In the genomic region with DNA sequence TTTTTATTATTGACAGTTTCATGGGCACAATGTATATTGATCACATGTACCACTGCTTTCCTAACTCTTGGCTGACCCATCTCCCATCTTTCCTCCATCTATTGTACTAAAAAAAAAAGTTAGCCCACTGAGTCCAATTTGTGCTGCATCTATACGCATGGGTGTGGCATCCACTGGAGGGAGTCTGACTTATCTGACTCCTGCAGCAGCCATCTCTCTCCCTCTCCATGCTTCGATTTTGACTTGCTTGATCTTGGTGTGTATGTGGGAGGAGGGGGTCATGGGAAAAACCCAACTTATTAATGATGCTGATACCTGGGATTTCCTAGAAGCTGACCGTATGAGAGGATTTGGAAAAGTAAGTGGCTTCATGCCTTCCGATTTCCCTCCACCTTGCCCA, we compare ENCODE assay signal across 15 mouse cellular contexts. TPM values are rescaled to one million over a fixed set of nuclear protein-coding genes. Genes with fewer than 3 reads are reported as not detected.
"Had no signal": no experiment of that assay in that cellular context is flagged by ENCODE, and none has a peak within 500 bp of the region (broad histone marks: within the 10 kb centered on the region; RNA-seq: fewer than 3 reads in every experiment).

No protein-coding gene starts in this region.

- H3K4me1 ChIP-seq: intestine, embryonic 15.5 days; limb, embryonic 15.5 days; midbrain, embryonic 10.5 days; neural tube, embryonic 12.5 days had no signal

- H3K9me3 ChIP-seq: intestine, embryonic 15.5 days; limb, embryonic 15.5 days; midbrain, embryonic 10.5 days; neural tube, embryonic 12.5 days had no signal

- H3K27me3 ChIP-seq: intestine, embryonic 15.5 days; limb, embryonic 15.5 days; neural tube, embryonic 12.5 days had no signal

- H3K27ac ChIP-seq: intestine, embryonic 15.5 days; left cerebral cortex, adult 2 months; limb, embryonic 15.5 days; midbrain, embryonic 10.5 days; neural tube, embryonic 12.5 days had no signal

- H3K4me3 ChIP-seq: intestine, embryonic 15.5 days; left cerebral cortex, adult 2 months; limb, embryonic 15.5 days; midbrain, embryonic 10.5 days; myocyte; neural tube, embryonic 12.5 days had no signal

- ATAC-seq: intestine, embryonic 15.5 days had no signal

- DNase-seq: kidney, adult 18-20 months; kidney, postnatal 10 days; kidney, postnatal 4 days; lung, embryonic 14.5 days; lung, postnatal 14 days; midbrain, embryonic 14.5 days; thymus, adult 18-20 months; thymus, postnatal 14 days had no signal

- H3K9ac ChIP-seq: intestine, embryonic 15.5 days; limb, embryonic 15.5 days; lung, embryonic 14.5 days; neural tube, embryonic 12.5 days had no signal

- H3K4me2 ChIP-seq: intestine, embryonic 15.5 days; limb, embryonic 15.5 days; lung, embryonic 14.5 days; neural tube, embryonic 12.5 days had no signal

RNA-seq across cellular contexts. Expression of gene Myl1, which starts 53.0 kb away (rescaled TPM):
- total RNA-seq: neutrophil, adult 5-6 weeks had no signal
